Mouse (Mus musculus) ovary, postnatal 10 days (tissue): ENCODE results near the gene Rnf39.
"Not testable (repeated sequence)": the region's sequence is repeated elsewhere in the genome, so short reads cannot be mapped to it uniquely, and the experiment has no call there.

Experiments
- DNase-seq: peaks from one replicate; pipeline ENCODE4 v3.0.0; 2022; ENCODE audit warnings: low spot score

Rnf39 gene

GRCm38 (mm10) chr17:36982253-36983155, 39.8 kb downstream of the Rnf39 start:
- no peak for DNase-seq

- no peak for DNase-seq
Observed at GRCm38 (mm10) chr17:36988475-36988874, 45.8 kb downstream of the Rnf39 start.

GRCm38 (mm10) chr17:36989437-36989836, 46.7 kb downstream of the Rnf39 start, which contains the start of gene H2-M5:
TSS of gene H2-M5 (minus strand) at chr17:36989537.
- no peak for DNase-seq

- DNase-seq = not testable (repeated sequence)
Observed at GRCm38 (mm10) chr17:36990630-36991029, 47.9 kb downstream of the Rnf39 start.

GRCm38 (mm10) chr17:36992336-36993104, 49.8 kb downstream of the Rnf39 start:
- no peak for DNase-seq

- DNase-seq = no peak
Observed at GRCm38 (mm10) chr17:36993770-36994325, 51.1 kb downstream of the Rnf39 start.

GRCm38 (mm10) chr17:36994528-36994927, 51.8 kb downstream of the Rnf39 start:
- DNase-seq = no peak

GRCm38 (mm10) chr17:36995448-36995847, 52.7 kb downstream of the Rnf39 start:
- no peak for DNase-seq

- peak; percentile 50 for DNase-seq
Observed at GRCm38 (mm10) chr17:36997033-36997735, 54.5 kb downstream of the Rnf39 start.
